Mouse (Mus musculus) midbrain, embryonic 12.5 days (tissue): ENCODE results near the gene Mrpl11. TPM values are rescaled to one million over a fixed set of nuclear protein-coding genes. Genes with fewer than 3 reads are reported as not detected.

ENCODE experiments used
- ATAC-seq: fragments of 200-750 bp; cut with Nextera tagmentation; 2 replicates; pipeline ENCODE4 v1.8.0; 2017; ENCODE audit warnings: low read depth, moderate TSS enrichment, moderate library complexity; ENCODE audit not compliant: low FRiP score
- H3K27ac ChIP-seq: fragments of 300-500 bp; sonication (generic); replicated peaks from 2 replicates; pipeline ENCODE4 v1.5.1; 2016; ENCODE audit warnings: mild to moderate bottlenecking
- H3K27me3 ChIP-seq: fragments of 300-500 bp; sonication (generic); 2 replicates; pipeline ENCODE4 v1.6.1; 2016; ENCODE audit warnings: mild to moderate bottlenecking
- H3K36me3 ChIP-seq: fragments of 300-500 bp; sonication (generic); 2 replicates; pipeline ENCODE4 v1.6.1; 2016
- H3K4me1 ChIP-seq: fragments of 300-500 bp; sonication (generic); 2 replicates; pipeline ENCODE4 v1.6.1; 2016
- H3K4me2 ChIP-seq: fragments of 300-500 bp; sonication (generic); replicated peaks from 2 replicates; pipeline ENCODE4 v1.6.1; 2016; ENCODE audit warnings: mild to moderate bottlenecking, moderate library complexity
- H3K4me3 ChIP-seq: fragments of 300-500 bp; sonication (generic); 2 replicates; pipeline ENCODE4 v1.5.1; 2016; ENCODE audit warnings: mild to moderate bottlenecking
- H3K9ac ChIP-seq: fragments of 300-500 bp; sonication (generic); replicated peaks from 2 replicates; pipeline ENCODE4 v1.6.1; 2016; ENCODE audit warnings: mild to moderate bottlenecking, moderate library complexity
- H3K9me3 ChIP-seq: fragments of 300-500 bp; sonication (generic); 2 replicates; pipeline ENCODE4 v1.6.1; 2016; ENCODE audit warnings: mild to moderate bottlenecking
- WGBS: fragments of 180-500 bp; shearing (Covaris S2); methylation state at CpG from one replicate; pipeline ENCODE4 v1.1.7; 2016; 5-methylcytosine and 5-hydroxymethylcytosine counted together
- polyA plus RNA-seq: library from polyadenylated mRNA; unstranded; fragments of >200 nt; fragmentation: Nextera tagmentation; extraction: Ambion mirVana; gene quantifications from 2 replicates; pipeline ENCODE4 v1.2.1, GENCODE M21; 2016

Gene Mrpl11
- 125 and 129 TPM in 2 replicates for polyA plus RNA-seq

DNA sequence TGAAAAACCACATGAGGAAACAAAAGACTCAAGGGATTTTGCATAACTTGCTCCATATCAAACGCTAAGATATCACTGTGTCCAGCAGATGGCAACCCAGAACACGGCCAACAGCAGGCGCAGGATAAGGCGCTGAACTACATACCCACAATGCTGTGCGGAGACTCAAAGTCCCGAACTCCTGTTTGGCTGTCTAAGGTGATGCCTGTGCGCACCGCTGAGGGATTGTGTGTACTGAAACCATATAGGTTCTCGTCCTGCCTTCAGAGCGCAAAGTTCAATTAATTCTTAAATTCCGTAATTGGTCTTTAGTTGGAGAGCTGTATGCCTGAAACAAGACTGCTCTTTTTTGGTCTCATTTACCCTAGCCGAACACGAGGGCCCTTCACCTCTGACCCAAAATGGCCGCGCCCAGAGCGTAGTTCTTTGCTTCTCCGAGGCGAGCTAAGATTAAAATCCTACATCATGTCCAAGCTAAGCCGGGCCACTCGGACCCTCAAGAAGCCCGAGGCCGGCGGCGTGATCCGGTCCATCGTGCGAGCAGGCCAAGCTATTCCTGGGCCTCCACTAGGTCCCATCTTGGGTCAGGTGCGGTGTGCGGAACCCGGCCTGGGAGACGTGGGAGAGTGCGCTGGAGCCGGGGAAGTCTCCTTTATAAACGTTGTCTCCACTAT, at the start of gene Mrpl11:
Mrpl11 (plus strand) TSS at position 220 of the 674 bp plus-strand sequence.
- H3K9me3 ChIP-seq, result no peaks in the 10 kb centered on the region
- H3K27me3 ChIP-seq, result peaks cover 5% of the 10 kb centered on the region; the same call in 1 of the 2 replicates
- WGBS, result under 1% methylated on average over 34 of the region's 34 CpGs
- H3K4me1 ChIP-seq, result peaks cover 8% of the 10 kb centered on the region
- H3K27ac ChIP-seq, result peak within 1 kb of the TSS; percentile 78
- H3K4me2 ChIP-seq, result peak within 1 kb of the TSS; percentile 83
- peak; percentile 94 for ATAC-seq
- peaks cover 27% of the 10 kb centered on the region for H3K36me3 ChIP-seq
- peak within 1 kb of the TSS; percentile 80 for H3K9ac ChIP-seq
- peak within 1 kb of the TSS; percentile 85 for H3K4me3 ChIP-seq

DNA sequence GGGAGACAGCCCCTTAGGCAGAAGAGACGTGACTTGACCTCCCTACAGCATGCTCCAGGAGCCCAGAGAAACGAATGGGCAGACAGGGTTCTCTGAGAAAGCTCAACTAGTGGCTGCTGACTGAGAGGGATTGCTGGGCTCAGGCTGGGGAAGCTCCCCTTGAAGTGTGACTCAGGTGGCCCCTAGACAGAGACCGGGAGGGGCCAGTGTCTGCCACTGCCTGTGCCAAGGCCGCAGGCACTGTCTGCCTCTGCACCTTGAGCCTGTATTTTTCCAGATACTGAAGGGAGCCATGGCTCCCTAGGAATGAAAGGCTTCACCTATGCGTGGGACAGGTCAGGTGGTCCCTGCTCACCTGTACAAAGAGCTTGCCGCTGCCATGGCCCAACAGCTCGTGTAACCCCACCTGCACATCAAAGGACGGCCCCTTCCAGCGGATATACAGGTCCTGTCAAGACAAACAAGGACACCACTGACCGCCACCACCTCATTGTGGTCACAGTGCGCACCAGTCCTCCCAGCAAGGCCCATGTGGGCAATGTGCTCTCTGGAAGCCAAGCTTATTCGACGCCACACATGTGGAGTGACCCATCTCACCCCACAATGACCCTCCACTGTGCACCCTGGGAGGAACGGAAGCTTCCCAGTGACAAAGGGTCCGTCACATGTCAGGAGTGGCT, 45.9 kb upstream of the Mrpl11 start:
- no peaks in the 10 kb centered on the region for H3K4me1 ChIP-seq
- peaks cover 96% of the 10 kb centered on the region for H3K36me3 ChIP-seq
- 92% methylated on average over 15 of the region's 15 CpGs for WGBS

DNA sequence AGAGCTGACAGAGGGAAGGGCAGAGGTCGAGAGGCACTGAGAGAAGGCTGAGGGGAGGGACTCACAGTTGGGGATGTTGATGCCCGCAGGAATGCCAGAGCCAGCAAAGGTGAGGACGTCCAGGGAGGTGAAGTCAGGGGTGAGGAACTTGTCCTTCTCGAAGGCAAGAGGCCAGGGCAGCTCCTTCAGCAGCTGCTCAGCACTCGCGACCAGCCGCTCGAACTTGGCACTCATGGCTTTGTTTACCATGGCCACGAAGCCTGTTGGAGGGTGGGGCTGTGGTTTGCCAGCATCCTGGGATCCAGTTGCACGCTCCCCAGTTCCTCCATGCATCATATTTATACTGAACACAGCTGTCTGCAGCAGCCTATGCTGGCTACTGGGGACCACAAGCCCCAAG, 45.1 kb upstream of the Mrpl11 start:
- no peak overlapping the region for H3K27ac ChIP-seq
- H3K9ac ChIP-seq, result no peak overlapping the region
- H3K4me2 ChIP-seq, result no peak overlapping the region
- no peaks in the 10 kb centered on the region for H3K9me3 ChIP-seq
- no peak for ATAC-seq
- WGBS, result 88% methylated on average over 10 of the region's 10 CpGs
- H3K4me3 ChIP-seq, result no peak overlapping the region
- H3K27me3 ChIP-seq, result no peaks in the 10 kb centered on the region
- no peaks in the 10 kb centered on the region for H3K4me1 ChIP-seq
- H3K36me3 ChIP-seq, result peaks cover 96% of the 10 kb centered on the region

More for the DNA sequence above, 45.9 kb upstream of the Mrpl11 start:
- no peaks in the 10 kb centered on the region for H3K9me3 ChIP-seq
- no peak overlapping the region for H3K27ac ChIP-seq
- no peak overlapping the region for H3K4me3 ChIP-seq
- no peak for ATAC-seq
- no peaks in the 10 kb centered on the region for H3K27me3 ChIP-seq
- no peak overlapping the region for H3K4me2 ChIP-seq
- H3K9ac ChIP-seq, result no peak overlapping the region

DNA sequence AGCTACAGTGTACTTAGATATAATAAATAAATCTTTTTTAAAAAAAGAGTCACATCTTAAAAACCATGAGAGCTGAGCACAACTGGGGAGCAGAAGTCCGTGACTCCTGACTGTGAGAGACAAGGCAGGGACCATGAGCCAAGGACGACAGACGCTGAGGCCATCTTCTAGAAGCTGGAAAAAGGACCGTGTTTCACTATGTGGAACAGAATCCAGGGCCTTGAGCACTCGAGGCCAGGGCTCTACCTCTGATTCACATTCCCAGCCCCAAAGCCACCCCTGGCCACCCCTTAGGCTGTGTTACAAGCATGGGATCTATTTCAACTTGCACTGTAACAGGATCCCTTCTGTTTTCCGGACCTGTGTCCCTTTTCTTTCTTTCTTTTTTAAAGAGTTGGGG, 42.3 kb upstream of the Mrpl11 start:
- Histone ChIP-seq H3K4me2 (no peak overlapping the region), H3K9me3 (no peaks in the 10 kb centered on the region), H3K4me1 (no peaks in the 10 kb centered on the region), H3K4me3 (no peak overlapping the region), H3K36me3 (peaks cover 97% of the 10 kb centered on the region), H3K27me3 (no peaks in the 10 kb centered on the region), H3K9ac (no peak overlapping the region), H3K27ac (no peak overlapping the region)
- ATAC-seq, result no peak
- 86% methylated on average over 6 of the region's 6 CpGs for WGBS

DNA sequence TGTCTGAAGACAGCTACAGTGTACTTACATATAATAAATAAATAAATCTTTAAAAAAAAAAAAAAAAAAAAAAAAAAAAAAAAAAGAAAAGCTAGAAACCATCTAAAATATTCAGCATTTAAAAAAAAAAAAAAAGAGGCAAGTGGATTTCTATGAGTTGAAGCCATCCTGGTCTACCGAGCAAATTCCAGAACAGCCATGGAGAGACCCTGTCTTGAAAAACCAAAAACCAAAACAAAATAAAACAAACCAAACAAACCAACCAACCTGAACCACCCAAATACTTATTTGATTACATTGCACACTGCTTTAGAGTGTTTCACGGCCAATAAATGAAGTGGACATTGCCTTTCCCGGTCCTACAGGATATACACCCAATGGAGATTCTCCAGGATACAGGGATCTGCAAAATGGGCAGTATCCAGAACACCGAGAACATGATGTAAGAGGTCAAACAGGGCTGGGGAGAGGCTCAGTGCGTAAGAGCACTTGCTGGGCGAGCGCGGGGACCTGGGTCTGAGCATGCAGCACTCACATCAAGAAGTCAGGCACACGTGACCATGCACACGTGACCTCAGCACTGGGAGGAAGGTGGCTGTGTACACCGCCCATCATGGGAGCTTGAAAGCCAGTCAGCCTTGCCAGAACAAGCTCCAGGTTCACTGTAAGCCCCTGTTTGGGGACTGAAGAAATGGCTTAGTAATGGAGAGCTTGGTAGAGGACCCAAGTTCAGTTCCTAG, 36.7 kb upstream of the Mrpl11 start:
- Histone ChIP-seq H3K4me1 (peaks cover 21% of the 10 kb centered on the region), H3K27me3 (no peaks in the 10 kb centered on the region), H3K4me2 (no peak overlapping the region), H3K9ac (no peak overlapping the region), H3K27ac (no peak overlapping the region), H3K36me3 (peaks cover 57% of the 10 kb centered on the region), H3K4me3 (no peak overlapping the region), H3K9me3 (no peaks in the 10 kb centered on the region)
- 94% methylated on average over 11 of the region's 11 CpGs for WGBS
- no peak for ATAC-seq

DNA sequence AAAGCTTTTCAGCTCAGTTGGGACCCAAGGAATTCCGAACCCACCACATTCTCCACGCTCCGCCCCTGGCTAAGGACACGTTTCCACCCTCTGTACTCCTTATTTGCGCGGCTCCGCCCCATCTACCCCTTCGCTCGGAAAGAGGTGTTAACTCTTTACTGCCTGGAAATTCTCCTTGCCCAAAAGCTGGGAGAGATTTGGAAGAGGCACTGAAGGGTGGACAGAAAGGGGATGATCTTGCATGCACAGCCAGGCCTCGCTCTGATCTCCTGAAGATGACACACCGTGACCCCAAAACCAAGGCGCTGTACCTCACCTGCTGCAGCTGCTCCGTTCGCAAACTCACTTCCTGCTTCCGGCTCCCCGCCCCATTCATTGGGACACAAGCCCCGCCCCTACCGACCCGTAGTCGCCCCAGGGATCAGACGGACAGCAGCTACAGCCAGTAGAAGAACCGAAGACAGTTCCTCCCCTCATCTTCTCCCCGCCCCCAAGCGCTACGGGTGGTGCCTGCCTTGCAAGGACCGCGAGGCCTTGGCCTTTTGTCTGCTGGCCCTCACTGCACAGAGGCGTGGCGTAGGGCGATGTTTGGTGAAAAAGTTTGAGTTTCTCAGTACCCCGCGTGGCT, 33.9 kb upstream of the Mrpl11 start, which contains the start of gene Dpp3:
Dpp3 (minus strand) TSS at position 384 of the 628 bp plus-strand sequence.
- peak; percentile 99 for ATAC-seq
- under 1% methylated on average over 32 of the region's 32 CpGs for WGBS
- Histone ChIP-seq H3K4me3 (peak within 1 kb of the TSS; percentile 72), H3K36me3 (peaks cover 30% of the 10 kb centered on the region), H3K9me3 (no peaks in the 10 kb centered on the region), H3K4me1 (peaks cover 21% of the 10 kb centered on the region), H3K4me2 (peak within 1 kb of the TSS; percentile 59), H3K27ac (peak within 1 kb of the TSS; percentile 77), H3K27me3 (peaks cover 6% of the 10 kb centered on the region; the same call in 1 of the 2 replicates), H3K9ac (peak within 1 kb of the TSS; percentile 64)

DNA sequence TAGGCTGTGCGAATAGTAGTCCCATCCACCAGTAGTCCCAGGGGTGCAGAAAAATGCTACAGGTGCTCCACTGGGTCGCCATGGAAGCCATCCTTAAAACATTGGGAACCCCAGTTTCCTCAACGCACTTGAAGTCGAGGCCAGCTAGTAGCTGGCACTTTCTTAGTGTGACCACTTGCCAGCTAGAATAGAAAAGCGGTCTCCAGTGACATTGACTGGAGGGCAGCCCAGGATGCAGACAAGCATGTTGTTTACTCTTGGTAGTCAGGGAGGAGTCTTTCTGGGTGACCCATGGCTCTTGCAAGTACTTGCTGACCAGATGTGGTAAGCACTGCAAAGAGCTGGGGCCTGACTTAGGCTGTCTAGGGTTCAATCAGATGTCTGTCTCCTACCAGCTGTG, 33.2 kb upstream of the Mrpl11 start:
- H3K4me1 ChIP-seq, result peaks cover 21% of the 10 kb centered on the region
- peak overlapping the region; percentile 77 for H3K27ac ChIP-seq
- H3K4me3 ChIP-seq, result peak overlapping the region; percentile 72
- peaks cover 6% of the 10 kb centered on the region; the same call in 1 of the 2 replicates for H3K27me3 ChIP-seq
- H3K9ac ChIP-seq, result peak overlapping the region; percentile 64
- peaks cover 23% of the 10 kb centered on the region for H3K36me3 ChIP-seq
- 61% methylated on average over 5 of the region's 5 CpGs for WGBS
- H3K4me2 ChIP-seq, result peak overlapping the region; percentile 59
- no peak; the same call in 1 of the 2 replicates for ATAC-seq
- H3K9me3 ChIP-seq, result no peaks in the 10 kb centered on the region

DNA sequence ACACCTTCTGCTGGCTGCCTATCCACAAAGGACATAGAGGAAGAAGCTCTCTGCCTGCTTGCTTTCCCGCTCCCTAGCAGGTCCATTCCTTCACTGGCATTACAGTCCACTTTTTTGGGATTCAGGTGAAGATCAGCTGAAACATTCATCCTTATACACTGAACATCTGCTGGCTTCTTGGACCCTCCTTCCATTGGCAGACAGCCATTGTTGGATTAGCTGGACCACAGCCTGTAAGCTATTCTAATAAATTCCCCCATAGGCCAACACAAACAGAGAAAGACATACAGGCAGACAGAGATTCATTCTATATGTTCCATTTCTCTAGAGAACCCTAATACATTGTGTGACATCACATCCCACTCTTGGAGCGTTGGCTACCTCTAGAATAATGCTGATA, 25.1 kb upstream of the Mrpl11 start:
- Histone ChIP-seq H3K4me3 (no peak overlapping the region), H3K27ac (no peak overlapping the region), H3K4me2 (no peak overlapping the region), H3K9me3 (no peaks in the 10 kb centered on the region), H3K36me3 (no peaks in the 10 kb centered on the region), H3K9ac (no peak overlapping the region), H3K27me3 (peaks cover 18% of the 10 kb centered on the region), H3K4me1 (no peaks in the 10 kb centered on the region)
- 87% methylated on average over 2 of the region's 2 CpGs for WGBS
- ATAC-seq, result no peak

DNA sequence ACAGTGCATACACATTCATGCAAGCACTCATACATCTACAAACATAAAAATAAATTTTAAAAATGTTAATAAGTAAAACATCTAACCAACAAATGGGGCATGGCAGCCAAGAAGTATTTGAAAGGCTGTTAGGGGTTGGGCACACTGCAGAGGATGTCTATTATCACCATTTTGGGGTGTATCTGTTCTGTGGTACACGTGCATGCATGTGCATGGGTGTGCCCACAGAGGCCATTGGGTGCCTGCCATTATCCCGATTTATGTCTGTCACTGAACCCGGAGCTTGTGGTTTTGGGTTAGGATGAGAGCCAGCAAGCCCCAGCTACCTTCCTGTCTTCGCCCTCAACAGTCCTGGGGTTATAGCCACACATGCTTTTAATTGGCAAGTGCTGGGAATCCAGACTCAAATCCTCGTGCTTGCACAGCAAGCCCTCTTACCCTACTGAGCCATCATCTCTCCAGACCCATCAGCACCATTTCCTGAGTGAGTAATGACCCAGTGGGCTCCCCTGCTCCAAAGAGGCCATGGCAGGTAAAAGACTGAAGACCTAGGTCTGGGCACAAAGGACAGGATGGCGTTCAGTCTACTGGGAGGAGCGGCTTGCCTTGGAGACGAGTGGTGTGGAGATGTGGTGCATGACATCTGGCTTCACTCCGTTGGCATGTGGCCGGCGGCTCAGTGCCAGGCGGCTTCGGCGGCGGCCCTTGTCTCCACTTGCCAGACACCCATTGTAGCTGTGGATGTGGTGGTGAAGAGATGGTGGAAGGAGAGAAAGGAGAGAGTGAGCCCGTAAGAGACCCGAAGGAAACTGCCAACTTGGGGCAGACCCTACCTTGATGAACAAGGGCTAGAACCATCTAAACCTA, 24.3 kb upstream of the Mrpl11 start:
- H3K9ac ChIP-seq, result no peak overlapping the region
- no peaks in the 10 kb centered on the region for H3K36me3 ChIP-seq
- no peak overlapping the region for H3K4me3 ChIP-seq
- H3K4me1 ChIP-seq, result peaks cover 6% of the 10 kb centered on the region
- no peak overlapping the region for H3K27ac ChIP-seq
- ATAC-seq, result no peak
- H3K4me2 ChIP-seq, result no peak overlapping the region
- peaks cover 21% of the 10 kb centered on the region for H3K27me3 ChIP-seq
- 89% methylated on average over 17 of the region's 17 CpGs for WGBS
- no peaks in the 10 kb centered on the region for H3K9me3 ChIP-seq

DNA sequence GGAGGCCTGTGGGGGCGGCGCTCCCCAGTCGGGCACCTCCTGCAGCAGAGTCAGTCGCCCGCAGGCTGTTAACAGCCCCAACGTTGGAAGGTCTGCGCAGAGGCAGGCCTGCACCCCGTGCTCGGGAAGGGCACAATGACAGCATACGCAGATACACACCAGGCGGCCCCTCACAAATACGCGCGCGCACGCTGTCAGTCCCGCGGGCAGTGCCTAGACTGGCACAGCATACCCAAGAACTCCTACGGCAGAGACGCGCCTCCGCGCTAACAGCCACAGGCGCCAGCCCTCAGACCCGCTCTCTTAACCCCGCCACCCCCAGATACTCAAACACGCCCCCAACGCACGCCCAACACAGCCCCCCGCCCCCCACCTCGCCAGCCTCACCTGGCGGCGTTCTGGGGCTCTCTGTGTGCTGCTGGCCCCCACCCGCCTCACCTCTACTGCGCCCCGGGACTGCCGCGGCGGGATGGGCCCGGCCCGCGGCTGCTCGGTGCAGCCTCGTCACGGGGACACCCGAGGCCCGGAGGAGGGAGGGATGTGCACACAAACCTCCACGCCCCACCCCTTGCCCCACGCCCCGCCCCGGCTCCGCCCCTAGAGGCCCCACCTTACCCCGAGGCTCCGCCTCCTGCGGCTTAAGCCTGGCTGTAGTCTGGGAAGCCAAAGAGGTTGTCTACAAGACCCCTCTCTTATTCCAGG, 19.2 kb upstream of the Mrpl11 start, which contains the start of gene Peli3:
Peli3 (minus strand) TSS at position 577 of the 702 bp plus-strand sequence.
- no peaks in the 10 kb centered on the region for H3K9me3 ChIP-seq
- H3K4me1 ChIP-seq, result peaks cover 6% of the 10 kb centered on the region
- under 1% methylated on average over 50 of the region's 55 CpGs for whole genome bisulfite sequencing
- peak within 1 kb of the TSS; percentile 71 for H3K9ac ChIP-seq
- peaks cover 23% of the 10 kb centered on the region for H3K27me3 ChIP-seq
- peak; percentile 96 for ATAC-seq
- H3K4me2 ChIP-seq, result peak within 1 kb of the TSS; percentile 98
- no peaks in the 10 kb centered on the region for H3K36me3 ChIP-seq
- H3K27ac ChIP-seq, result peak within 1 kb of the TSS; percentile 30; the same call in 1 of the 2 replicates
- peak within 1 kb of the TSS; percentile 68 for H3K4me3 ChIP-seq
